Mouse (Mus musculus) embryonic facial prominence, embryonic 14.5 days (tissue): ENCODE data around the gene Pdzrn3. TPM values are rescaled to one million over a fixed set of nuclear protein-coding genes. Genes with fewer than 3 reads are reported as not detected.

Source experiments
- ATAC-seq: fragments of 200-750 bp; cut with Nextera tagmentation; 2 replicates; pipeline ENCODE4 v1.8.0; 2017; ENCODE audit warnings: low read depth, moderate number of reproducible peaks, moderate TSS enrichment
- DNase-seq: peaks from one replicate; pipeline ENCODE4 v3.0.0-alpha.2; 2015; ENCODE audit warnings: low spot score
- H3K27ac ChIP-seq: fragments of 300-500 bp; sonication (generic); replicated peaks from 2 replicates; pipeline ENCODE4 v1.5.1; 2014; ENCODE audit warnings: low read depth, mild to moderate bottlenecking, low read length, moderate library complexity
- H3K27me3 ChIP-seq: fragments of 300-500 bp; sonication (generic); replicated peaks from 2 replicates; pipeline ENCODE4 v1.6.1; 2014; ENCODE audit warnings: low read length; ENCODE audit not compliant: control insufficient read depth, insufficient read depth
- H3K36me3 ChIP-seq: fragments of 300-500 bp; sonication (generic); 2 replicates; pipeline ENCODE4 v1.6.1; 2014; ENCODE audit warnings: low read length, mixed read lengths; ENCODE audit not compliant: control insufficient read depth, insufficient read depth
- H3K4me1 ChIP-seq: fragments of 300-500 bp; sonication (generic); 2 replicates; pipeline ENCODE4 v1.6.1; 2014; ENCODE audit warnings: antibody characterized with exemption, low read length; ENCODE audit not compliant: control insufficient read depth, insufficient read depth
- H3K4me2 ChIP-seq: fragments of 300-500 bp; sonication (generic); 2 replicates; pipeline ENCODE4 v1.6.1; 2014; ENCODE audit warnings: low read depth, mild to moderate bottlenecking, low read length, moderate library complexity, mixed read lengths
- H3K4me3 ChIP-seq: fragments of 300-500 bp; sonication (generic); 2 replicates; pipeline ENCODE4 v1.5.1; 2014; ENCODE audit warnings: low read depth, mild to moderate bottlenecking, low read length
- H3K9ac ChIP-seq: fragments of 300-500 bp; sonication (generic); 2 replicates; pipeline ENCODE4 v1.6.1; 2014; ENCODE audit warnings: low read depth, mild to moderate bottlenecking, low read length, moderate library complexity, mixed read lengths
- H3K9me3 ChIP-seq: fragments of 300-500 bp; sonication (generic); 2 replicates; pipeline ENCODE4 v1.6.1; 2016; ENCODE audit warnings: low read length; ENCODE audit not compliant: control insufficient read depth
- WGBS: fragments of 180-500 bp; shearing (Covaris S2); extraction: QIAGEN DNeasy Blood & Tissue Kit; methylation state at CpG from one replicate; pipeline ENCODE4 v1.1.7; 2014; 5-methylcytosine and 5-hydroxymethylcytosine counted together
- polyA plus RNA-seq: library from polyadenylated mRNA; unstranded; fragments of >200 nt; fragmentation: Nextera tagmentation; extraction: Ambion mirVana; gene quantifications from 2 replicates; pipeline ENCODE4 v1.2.1, GENCODE M21; 2014

Gene Pdzrn3
- polyA plus RNA-seq = 15.1 and 16.6 TPM in 2 replicates

GRCm38 (mm10) chr6:101377167-101377934, at the start of gene Pdzrn3:
Gene Pdzrn3 (minus strand): TSS chr6:101377897.
- 0% methylated on average over 23 of the region's 111 CpGs for WGBS
- peak within 1 kb of the TSS; percentile 90 for H3K9ac ChIP-seq
- H3K9me3 ChIP-seq = no peaks in the 10 kb centered on the region
- H3K27me3 ChIP-seq = no peaks in the 10 kb centered on the region
- H3K4me3 ChIP-seq = peak within 1 kb of the TSS; percentile 75
- peak; percentile 91 for DNase-seq
- ATAC-seq = peak; percentile 60
- H3K36me3 ChIP-seq = peaks cover 7% of the 10 kb centered on the region; the same call in 1 of the 2 replicates
- H3K4me2 ChIP-seq = peak within 1 kb of the TSS; percentile 69
- peak within 1 kb of the TSS; percentile 93 for H3K27ac ChIP-seq
- H3K4me1 ChIP-seq = peaks cover 34% of the 10 kb centered on the region

GRCm38 (mm10) chr6:101427296-101427695, 49.6 kb upstream of the Pdzrn3 start:
- no peaks in the 10 kb centered on the region for H3K27me3 ChIP-seq
- ATAC-seq = no peak
- WGBS = 87% methylated on average over 3 of the region's 3 CpGs

GRCm38 (mm10) chr6:101426301-101426700, 48.6 kb upstream of the Pdzrn3 start:
- Histone ChIP-seq H3K9me3 (no peaks in the 10 kb centered on the region), H3K36me3 (no peaks in the 10 kb centered on the region), H3K27me3 (no peaks in the 10 kb centered on the region), H3K27ac (no peak overlapping the region), H3K4me2 (no peak overlapping the region), H3K4me3 (no peak overlapping the region), H3K9ac (no peak overlapping the region), H3K4me1 (no peaks in the 10 kb centered on the region)
- 73% methylated on average over 4 of the region's 4 CpGs for WGBS
- no peak for ATAC-seq
- peak; percentile 33 for DNase-seq

More at GRCm38 (mm10) chr6:101427296-101427695, 49.6 kb upstream of the Pdzrn3 start:
- no peak for DNase-seq
- no peak overlapping the region for H3K4me3 ChIP-seq
- no peak overlapping the region for H3K9ac ChIP-seq
- no peaks in the 10 kb centered on the region for H3K36me3 ChIP-seq
- no peak overlapping the region for H3K27ac ChIP-seq
- H3K4me1 ChIP-seq = no peaks in the 10 kb centered on the region
- no peaks in the 10 kb centered on the region for H3K9me3 ChIP-seq
- H3K4me2 ChIP-seq = no peak overlapping the region

GRCm38 (mm10) chr6:101422084-101422954, 44.6 kb upstream of the Pdzrn3 start:
- H3K27me3 ChIP-seq = no peaks in the 10 kb centered on the region
- no peaks in the 10 kb centered on the region for H3K9me3 ChIP-seq

GRCm38 (mm10) chr6:101418213-101418612, 40.5 kb upstream of the Pdzrn3 start:
- WGBS = 77% methylated on average over 5 of the region's 5 CpGs
- Histone ChIP-seq H3K36me3 (no peaks in the 10 kb centered on the region), H3K27me3 (no peaks in the 10 kb centered on the region), H3K9ac (no peak overlapping the region), H3K4me3 (no peak overlapping the region), H3K4me2 (no peak overlapping the region), H3K27ac (no peak overlapping the region), H3K9me3 (no peaks in the 10 kb centered on the region), H3K4me1 (no peaks in the 10 kb centered on the region)
- ATAC-seq = no peak
- DNase-seq = no peak

More at GRCm38 (mm10) chr6:101422084-101422954, 44.6 kb upstream of the Pdzrn3 start:
- 64% methylated on average over 10 of the region's 10 CpGs for WGBS
- no peak overlapping the region for H3K4me2 ChIP-seq
- H3K4me1 ChIP-seq = no peaks in the 10 kb centered on the region
- H3K9ac ChIP-seq = no peak overlapping the region
- DNase-seq (no peak), ATAC-seq (no peak)
- no peak overlapping the region for H3K4me3 ChIP-seq
- H3K36me3 ChIP-seq = no peaks in the 10 kb centered on the region
- H3K27ac ChIP-seq = no peak overlapping the region

- Histone ChIP-seq H3K9me3 (no peaks in the 10 kb centered on the region), H3K36me3 (no peaks in the 10 kb centered on the region), H3K4me1 (no peaks in the 10 kb centered on the region), H3K27me3 (no peaks in the 10 kb centered on the region), H3K4me2 (no peak overlapping the region), H3K4me3 (no peak overlapping the region), H3K27ac (no peak overlapping the region), H3K9ac (no peak overlapping the region)
- DNase-seq (no peak), ATAC-seq (no peak)
- WGBS = 67% methylated on average over 1 of the region's 1 CpGs
These were observed 34.0 kb upstream of the Pdzrn3 start for GRCm38 (mm10) chr6:101411701-101412100.

DNA sequence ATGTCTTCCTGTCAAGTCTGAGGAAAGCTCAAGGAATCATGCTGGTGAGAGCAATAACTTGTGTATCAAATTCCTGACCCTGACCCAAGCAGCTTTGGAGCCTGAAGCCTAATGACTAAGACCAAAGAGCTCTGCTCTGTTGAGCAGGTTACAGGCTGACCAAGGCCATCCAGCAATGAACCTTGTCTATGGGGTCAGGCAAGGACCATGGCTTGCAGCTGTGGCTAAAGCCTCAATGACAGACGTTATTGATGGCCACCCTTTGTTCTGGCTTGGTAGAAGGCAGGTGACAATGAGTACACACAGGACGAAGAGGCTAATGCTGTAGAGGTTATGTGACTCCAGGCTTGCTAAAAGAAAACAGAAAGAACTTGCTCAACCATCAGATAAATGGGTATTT, 33.4 kb upstream of the Pdzrn3 start:
- DNase-seq = no peak
- no peak overlapping the region for H3K4me3 ChIP-seq
- H3K9ac ChIP-seq = no peak overlapping the region
- H3K27ac ChIP-seq = no peak overlapping the region
- no peak for ATAC-seq
- WGBS = 54% methylated on average over 2 of the region's 2 CpGs
- no peaks in the 10 kb centered on the region for H3K9me3 ChIP-seq
- no peaks in the 10 kb centered on the region for H3K4me1 ChIP-seq
- no peaks in the 10 kb centered on the region for H3K36me3 ChIP-seq
- H3K4me2 ChIP-seq = no peak overlapping the region
- H3K27me3 ChIP-seq = no peaks in the 10 kb centered on the region

DNA sequence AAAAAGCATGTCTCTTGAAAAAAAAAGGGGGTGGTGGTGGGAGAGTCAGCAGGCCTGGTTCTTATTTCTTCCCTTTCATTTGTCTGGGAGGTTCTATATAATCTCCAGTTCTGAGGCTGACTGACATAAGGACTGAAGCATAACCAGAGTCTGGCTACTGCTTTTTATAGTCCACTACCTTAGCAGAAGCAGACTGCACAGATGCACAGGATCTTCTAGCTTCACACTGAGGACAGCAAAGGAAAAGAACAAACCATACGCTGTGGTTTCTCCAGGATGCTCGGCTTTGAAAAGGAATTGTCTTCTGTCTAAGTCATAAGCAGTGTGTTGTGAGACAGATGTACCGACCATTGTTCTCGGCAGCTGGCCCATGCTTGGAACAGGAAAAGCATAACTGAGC, 19.0 kb upstream of the Pdzrn3 start:
- ATAC-seq = no peak
- DNase-seq = peak; percentile 39
- H3K4me3 ChIP-seq = no peak overlapping the region
- H3K36me3 ChIP-seq = no peaks in the 10 kb centered on the region
- H3K9me3 ChIP-seq = no peaks in the 10 kb centered on the region
- H3K4me1 ChIP-seq = peaks cover 10% of the 10 kb centered on the region; the same call in 1 of the 2 replicates
- H3K9ac ChIP-seq = no peak overlapping the region
- no peak overlapping the region for H3K4me2 ChIP-seq
- no peaks in the 10 kb centered on the region for H3K27me3 ChIP-seq
- no peak overlapping the region for H3K27ac ChIP-seq
- 76% methylated on average over 4 of the region's 4 CpGs for WGBS
